Mouse (Mus musculus): Measurements from ENCODE around the gene BC147527. TPM values are rescaled to one million over a fixed set of nuclear protein-coding genes. Genes with fewer than 3 reads are reported as not detected.
"Not testable (repeated sequence)": the region's sequence is repeated elsewhere in the genome, so short reads cannot be mapped to it uniquely, and the experiment has no call there.

BC147527 gene
- polyA plus RNA-seq (2015; fragmentation: Nextera tagmentation; extraction: Ambion mirVana): 0.37 and 0.55 TPM in 2 replicates

GRCm38 (mm10) chr13:120299991-120300442 lies at the start of gene BC147527:
Gene BC147527, plus strand, starts transcription at chr13:120300392.
- Histone ChIP-seq H3K27ac (no peak within 1 kb of the TSS), H3K9ac (no peak within 1 kb of the TSS), H3K4me1 (replicated peaks) (no peaks in the 10 kb centered on the region), H3K4me2 (replicated peaks) (no peak within 1 kb of the TSS), H3K9me3 (no peaks in the 10 kb centered on the region), H3K4me3 (replicated peaks) (no peak within 1 kb of the TSS), H3K36me3 (no peaks in the 10 kb centered on the region), H3K27me3 (replicated peaks) (no peaks in the 10 kb centered on the region)
- 35% methylated on average over 2 of the region's 2 CpGs for WGBS
- ATAC-seq: no peak

- not testable (repeated sequence) for H3K4me1 ChIP-seq (replicated peaks)
Measured at GRCm38 (mm10) chr13:120251208-120251924, 48.8 kb upstream of the BC147527 start.

GRCm38 (mm10) chr13:120258817-120259658 lies 41.2 kb upstream of the BC147527 start:
- not testable (repeated sequence) for H3K4me3 ChIP-seq (replicated peaks); H3K9ac ChIP-seq; H3K4me2 ChIP-seq (replicated peaks); H3K9me3 ChIP-seq; H3K36me3 ChIP-seq; ATAC-seq; H3K4me1 ChIP-seq (replicated peaks); H3K27ac ChIP-seq; H3K27me3 ChIP-seq (replicated peaks)
- WGBS: 82% methylated on average over 3 of the region's 3 CpGs

More at GRCm38 (mm10) chr13:120251208-120251924, 48.8 kb upstream of the BC147527 start:
- not testable (repeated sequence) for H3K27me3 ChIP-seq (replicated peaks); H3K4me3 ChIP-seq (replicated peaks); H3K9me3 ChIP-seq; H3K4me2 ChIP-seq (replicated peaks); H3K9ac ChIP-seq; H3K27ac ChIP-seq; ATAC-seq; H3K36me3 ChIP-seq
- 86% methylated on average over 2 of the region's 3 CpGs for WGBS

GRCm38 (mm10) chr13:120259718-120260117 lies 40.5 kb upstream of the BC147527 start:
- H3K27ac ChIP-seq; H3K4me2 ChIP-seq (replicated peaks); H3K27me3 ChIP-seq (replicated peaks); H3K4me1 ChIP-seq (replicated peaks); H3K4me3 ChIP-seq (replicated peaks); H3K36me3 ChIP-seq; H3K9me3 ChIP-seq; ATAC-seq; H3K9ac ChIP-seq: not testable (repeated sequence)
- 64% methylated on average over 3 of the region's 3 CpGs for WGBS

- 80% methylated on average over 2 of the region's 2 CpGs for WGBS
- H3K9ac ChIP-seq; H3K4me2 ChIP-seq (replicated peaks); H3K27ac ChIP-seq; ATAC-seq; H3K9me3 ChIP-seq; H3K36me3 ChIP-seq; H3K4me1 ChIP-seq (replicated peaks); H3K27me3 ChIP-seq (replicated peaks); H3K4me3 ChIP-seq (replicated peaks): not testable (repeated sequence)
Measured at GRCm38 (mm10) chr13:120262870-120263269, 37.3 kb upstream of the BC147527 start, which contains the start of gene AF067061. Gene AF067061, plus strand, starts transcription at chr13:120263114.

GRCm38 (mm10) chr13:120277837-120278236 lies 22.4 kb upstream of the BC147527 start:
- 28% methylated on average over 2 of the region's 2 CpGs for WGBS
- H3K36me3 ChIP-seq; H3K4me3 ChIP-seq (replicated peaks); H3K4me1 ChIP-seq (replicated peaks); H3K9me3 ChIP-seq; H3K4me2 ChIP-seq (replicated peaks); H3K27me3 ChIP-seq (replicated peaks); ATAC-seq; H3K27ac ChIP-seq; H3K9ac ChIP-seq: not testable (repeated sequence)

- WGBS: 91% methylated on average over 9 of the region's 9 CpGs
- Histone ChIP-seq H3K36me3 (no peaks in the 10 kb centered on the region), H3K27ac (no peak overlapping the region), H3K4me2 (replicated peaks) (no peak overlapping the region), H3K27me3 (replicated peaks) (no peaks in the 10 kb centered on the region), H3K9ac (no peak overlapping the region), H3K4me3 (replicated peaks) (no peak overlapping the region), H3K4me1 (replicated peaks) (no peaks in the 10 kb centered on the region), H3K9me3 (no peaks in the 10 kb centered on the region)
- no peak for ATAC-seq
Measured at GRCm38 (mm10) chr13:120278784-120279183, 21.4 kb upstream of the BC147527 start.

- H3K9me3 ChIP-seq: no peaks in the 10 kb centered on the region
- no peak for ATAC-seq
- no peak overlapping the region for H3K27ac ChIP-seq
- no peak overlapping the region for H3K9ac ChIP-seq
- WGBS: 65% methylated on average over 1 of the region's 1 CpGs
- no peaks in the 10 kb centered on the region for H3K4me1 ChIP-seq (replicated peaks)
- no peak overlapping the region for H3K4me3 ChIP-seq (replicated peaks)
- H3K36me3 ChIP-seq: no peaks in the 10 kb centered on the region
- H3K4me2 ChIP-seq (replicated peaks): no peak overlapping the region
- H3K27me3 ChIP-seq (replicated peaks): no peaks in the 10 kb centered on the region
Measured at GRCm38 (mm10) chr13:120299324-120299894, 783 bp upstream of the BC147527 start.

- no peak overlapping the region for H3K4me2 ChIP-seq (replicated peaks)
- H3K4me3 ChIP-seq (replicated peaks): no peak overlapping the region
- no peak overlapping the region for H3K27ac ChIP-seq
- ATAC-seq: no peak
- H3K9me3 ChIP-seq: no peaks in the 10 kb centered on the region
- no peaks in the 10 kb centered on the region for H3K27me3 ChIP-seq (replicated peaks)
- no peaks in the 10 kb centered on the region for H3K4me1 ChIP-seq (replicated peaks)
- no peak overlapping the region for H3K9ac ChIP-seq
- H3K36me3 ChIP-seq: no peaks in the 10 kb centered on the region
- 79% methylated on average over 4 of the region's 4 CpGs for WGBS
Measured at GRCm38 (mm10) chr13:120300853-120301252, 661 bp downstream of the BC147527 start.

- Histone ChIP-seq H3K4me1 (replicated peaks) (no peaks in the 10 kb centered on the region), H3K27me3 (replicated peaks) (no peaks in the 10 kb centered on the region; the same call in 1 of the 2 replicates), H3K4me3 (replicated peaks) (no peak overlapping the region), H3K27ac (no peak overlapping the region), H3K36me3 (no peaks in the 10 kb centered on the region), H3K4me2 (replicated peaks) (no peak overlapping the region), H3K9me3 (no peaks in the 10 kb centered on the region), H3K9ac (no peak overlapping the region)
- ATAC-seq: no peak
- 72% methylated on average over 4 of the region's 4 CpGs for WGBS
Measured at GRCm38 (mm10) chr13:120310749-120311148, 10.6 kb downstream of the BC147527 start.

- H3K4me2 ChIP-seq (replicated peaks): no peak overlapping the region
- H3K27me3 ChIP-seq (replicated peaks): no peaks in the 10 kb centered on the region; the same call in 1 of the 2 replicates
- H3K36me3 ChIP-seq: no peaks in the 10 kb centered on the region
- no peak overlapping the region for H3K27ac ChIP-seq
- H3K4me1 ChIP-seq (replicated peaks): no peaks in the 10 kb centered on the region
- no peak overlapping the region for H3K4me3 ChIP-seq (replicated peaks)
- 39% methylated on average over 14 of the region's 14 CpGs for WGBS
- no peak overlapping the region for H3K9ac ChIP-seq
- H3K9me3 ChIP-seq: no peaks in the 10 kb centered on the region
- ATAC-seq: no peak
Measured at GRCm38 (mm10) chr13:120313584-120313983, 13.4 kb downstream of the BC147527 start.

GRCm38 (mm10) chr13:120316578-120316977 lies 16.4 kb downstream of the BC147527 start, which contains the start of gene Tcstv3:
Gene Tcstv3, plus strand, starts transcription at chr13:120316878.
- not testable (repeated sequence) for H3K27ac ChIP-seq; ATAC-seq; H3K9ac ChIP-seq; H3K4me2 ChIP-seq (replicated peaks); H3K27me3 ChIP-seq (replicated peaks); H3K4me3 ChIP-seq (replicated peaks); H3K9me3 ChIP-seq; H3K4me1 ChIP-seq (replicated peaks); H3K36me3 ChIP-seq
- 74% methylated on average over 3 of the region's 3 CpGs for WGBS

Measured in intestine, embryonic 15.5 days (tissue).